Mouse (Mus musculus): ENCODE results near the gene Hspb11. TPM values are rescaled to one million over a fixed set of nuclear protein-coding genes. Genes with fewer than 3 reads are reported as not detected.

Gene Hspb11
- polyA plus RNA-seq, 1 experiment from 2014 or later: 34.4 TPM

GRCm38 (mm10) chr4:107328530-107328929 is 75.1 kb downstream of the Hspb11 start:
- H3K4me2 ChIP-seq: no peak overlapping the region
- no peak for ATAC-seq (ENCODE audit: insufficient read depth, low FRiP score, low read depth)
- 94% methylated on average over 8 of the region's 8 CpGs for WGBS

More at GRCm38 (mm10) chr4:107328530-107328929, 75.1 kb downstream of the Hspb11 start:
- H3K27ac ChIP-seq: no peak overlapping the region
- H3K9me3 ChIP-seq: no peaks in the 10 kb centered on the region
- H3K9ac ChIP-seq: no peak overlapping the region
- no peak overlapping the region for H3K4me3 ChIP-seq (replicated peaks)
- no peaks in the 10 kb centered on the region for H3K4me1 ChIP-seq
- no peaks in the 10 kb centered on the region for H3K27me3 ChIP-seq (replicated peaks)
- H3K36me3 ChIP-seq: no peaks in the 10 kb centered on the region

Other genes with a start within 250 kb of the Hspb11 start
- gene Mrpl37, start 186.7 kb upstream of the Hspb11 start, polyA plus RNA-seq (2015; fragmentation: Nextera tagmentation; extraction: Ambion mirVana): 89.8 and 100 TPM in 2 replicates
- 6.1 and 7.5 TPM in 2 replicates for gene Cyb5rl, start 186.6 kb upstream of the Hspb11 start, polyA plus RNA-seq (2015; fragmentation: Nextera tagmentation; extraction: Ambion mirVana)
- gene Cdcp2, start 156.7 kb upstream of the Hspb11 start, polyA plus RNA-seq (2015; fragmentation: Nextera tagmentation; extraction: Ambion mirVana): not detected in 2 replicates
- 386 and 427 TPM in 2 replicates for gene Tmem59, start 75.2 kb upstream of the Hspb11 start, polyA plus RNA-seq (2015; fragmentation: Nextera tagmentation; extraction: Ambion mirVana)
- 16.4 and 30.4 TPM in 2 replicates for gene Tceanc2, start 74.5 kb upstream of the Hspb11 start, polyA plus RNA-seq (2015; fragmentation: Nextera tagmentation; extraction: Ambion mirVana)
- gene Ldlrad1, start 44.4 kb upstream of the Hspb11 start, polyA plus RNA-seq (2015; fragmentation: Nextera tagmentation; extraction: Ambion mirVana): not detected in 2 replicates
- gene Lrrc42, start 61 bp upstream of the Hspb11 start, polyA plus RNA-seq (2015; fragmentation: Nextera tagmentation; extraction: Ambion mirVana): 54.4 TPM in 2 replicates
- gene Dio1, start 53.6 kb downstream of the Hspb11 start, polyA plus RNA-seq (2015; fragmentation: Nextera tagmentation; extraction: Ambion mirVana): 0.31 and 0.57 TPM in 2 replicates
- gene Yipf1, start 60.8 kb downstream of the Hspb11 start, polyA plus RNA-seq (2015; fragmentation: Nextera tagmentation; extraction: Ambion mirVana): 58.2 and 59.1 TPM in 2 replicates
- 26.2 and 30.2 TPM in 2 replicates for gene Ndc1, start 114.2 kb downstream of the Hspb11 start, polyA plus RNA-seq (2015; fragmentation: Nextera tagmentation; extraction: Ambion mirVana)
- 0.49 and 1.1 TPM in 2 replicates for gene Glis1, start 181.0 kb downstream of the Hspb11 start, polyA plus RNA-seq (2015; fragmentation: Nextera tagmentation; extraction: Ambion mirVana)

Measured in stomach, embryonic 15.5 days (tissue).